22 mouse cellular contexts compared by ENCODE assay signal in the genomic region with DNA sequence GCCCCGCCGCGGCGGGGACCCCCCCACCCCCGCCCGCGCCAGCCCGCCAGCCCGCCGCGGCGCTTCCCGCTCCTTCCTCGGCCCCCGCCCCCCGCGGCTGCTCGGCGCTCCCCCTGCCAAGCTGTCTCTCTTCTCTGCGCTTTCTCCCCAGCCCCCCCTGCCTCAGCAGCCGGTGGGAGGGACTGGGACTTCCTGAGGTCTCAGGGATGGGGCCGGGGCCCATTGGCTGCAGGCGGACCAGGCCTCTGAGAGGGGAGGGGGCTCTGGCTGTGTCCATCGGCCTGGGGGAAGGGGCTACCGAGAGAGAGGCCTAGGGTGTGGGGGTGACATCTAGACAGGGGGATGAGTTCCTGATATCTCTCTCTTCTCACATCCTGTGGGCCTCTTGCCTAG. TPM values are rescaled to one million over a fixed set of nuclear protein-coding genes. Genes with fewer than 3 reads are reported as not detected.
DNase-seq lines count a peak whose midpoint lies in the region; ATAC-seq and TF ChIP-seq lines count a peak whose summit lies in the region.
"Not testable (repeated sequence)": the region's sequence is repeated elsewhere in the genome, so short reads cannot be mapped to it uniquely, and the experiment has no call there.
"Had no signal": no experiment of that assay in that cellular context is flagged by ENCODE, and none has a peak within 500 bp of the region (broad histone marks: within the 10 kb centered on the region; RNA-seq: fewer than 3 reads in every experiment).

No protein-coding gene starts in this region.

- no CpG with 5 or more reads among the region's 25 CpGs for WGBS in embryonic facial prominence, embryonic 14.5 days
- no CpG with 5 or more reads among the region's 25 CpGs for WGBS in forebrain, embryonic 16.5 days
- WGBS in hindbrain, embryonic 11.5 days = no CpG with 5 or more reads among the region's 25 CpGs
- WGBS in hindbrain, postnatal 0 days = no CpG with 5 or more reads among the region's 25 CpGs
- no CpG with 5 or more reads among the region's 25 CpGs for WGBS in kidney, embryonic 16.5 days
- WGBS in midbrain, embryonic 12.5 days = no CpG with 5 or more reads among the region's 25 CpGs
- WGBS in neural tube, embryonic 13.5 days = no CpG with 5 or more reads among the region's 25 CpGs

- not testable (repeated sequence) for H3K27ac ChIP-seq in embryonic facial prominence, embryonic 14.5 days (replicated peaks; ENCODE audit: low read depth, low read length); forebrain, embryonic 16.5 days (ENCODE audit: low read length); hindbrain, embryonic 11.5 days (ENCODE audit: low read depth, low read length); hindbrain, postnatal 0 days; kidney, embryonic 16.5 days (ENCODE audit: low read length); midbrain, embryonic 12.5 days (replicated peaks); neural tube, embryonic 13.5 days (replicated peaks)

- H3K27me3 ChIP-seq in embryonic facial prominence, embryonic 14.5 days (replicated peaks; ENCODE audit: control insufficient read depth, insufficient read depth, low read length); forebrain, embryonic 16.5 days (replicated peaks; ENCODE audit: control insufficient read depth, insufficient read depth, low read length); hindbrain, embryonic 11.5 days (ENCODE audit: control insufficient read depth, insufficient read depth, low read length); hindbrain, postnatal 0 days (ENCODE audit: insufficient read depth, low read length); kidney, embryonic 16.5 days (ENCODE audit: insufficient read depth, low read length); midbrain, embryonic 12.5 days; neural tube, embryonic 13.5 days: not testable (repeated sequence)

- DNase-seq in embryonic facial prominence, embryonic 14.5 days (ENCODE audit: low spot score); hindbrain, embryonic 11.5 days (ENCODE audit: low spot score); hindbrain, postnatal 0 days (ENCODE audit: low spot score): not testable (repeated sequence)

- H3K36me3 ChIP-seq in embryonic facial prominence, embryonic 14.5 days (ENCODE audit: control insufficient read depth, insufficient read depth, low read length); forebrain, embryonic 16.5 days (ENCODE audit: control insufficient read depth, insufficient read depth); hindbrain, embryonic 11.5 days (ENCODE audit: control insufficient read depth, insufficient read depth, low read length); hindbrain, postnatal 0 days (ENCODE audit: insufficient read depth, low read length); kidney, embryonic 16.5 days (ENCODE audit: insufficient read depth, low read length); midbrain, embryonic 12.5 days; neural tube, embryonic 13.5 days: not testable (repeated sequence)

- peak; percentile 82 for ATAC-seq in embryonic facial prominence, embryonic 14.5 days (ENCODE audit: low read depth)
- ATAC-seq in forebrain, embryonic 16.5 days = peak; percentile 83
- ATAC-seq in hindbrain, embryonic 11.5 days (ENCODE audit: low FRiP score) = peak; percentile 76
- ATAC-seq in hindbrain, postnatal 0 days = peak; percentile 64; the same call in 1 of the 2 replicates
- ATAC-seq in kidney, embryonic 16.5 days (ENCODE audit: low FRiP score, low TSS enrichment) = peak; percentile 79
- ATAC-seq in midbrain, embryonic 12.5 days (ENCODE audit: low FRiP score, low read depth) = peak; percentile 65
- peak; percentile 59 for ATAC-seq in neural tube, embryonic 13.5 days (ENCODE audit: low read depth)

- not testable (repeated sequence) for TF ChIP-seq CTCF in hindbrain, postnatal 0 days (IDR thresholded peaks at IDR 0.05; ENCODE audit: low read depth)

- not testable (repeated sequence) for H3K9me3 ChIP-seq in embryonic facial prominence, embryonic 14.5 days (ENCODE audit: control insufficient read depth, low read length); forebrain, embryonic 16.5 days (ENCODE audit: control insufficient read depth, low read length); hindbrain, embryonic 11.5 days (ENCODE audit: control insufficient read depth, low read length); hindbrain, postnatal 0 days (ENCODE audit: low read length); kidney, embryonic 16.5 days (ENCODE audit: low read length); midbrain, embryonic 12.5 days; neural tube, embryonic 13.5 days

- not testable (repeated sequence) for H3K4me3 ChIP-seq in embryonic facial prominence, embryonic 14.5 days (ENCODE audit: low read depth, low read length); forebrain, embryonic 16.5 days (replicated peaks; ENCODE audit: low read length); hindbrain, embryonic 11.5 days (ENCODE audit: low read depth, low read length); hindbrain, postnatal 0 days (ENCODE audit: low read length); kidney, embryonic 16.5 days (ENCODE audit: low read length); midbrain, embryonic 12.5 days; neural tube, embryonic 13.5 days

- not testable (repeated sequence) for H3K4me2 ChIP-seq in embryonic facial prominence, embryonic 14.5 days (ENCODE audit: low read depth, low read length); forebrain, embryonic 16.5 days (ENCODE audit: low read length); hindbrain, embryonic 11.5 days (replicated peaks; ENCODE audit: low read depth, low read length); hindbrain, postnatal 0 days (ENCODE audit: low read depth, low read length); kidney, embryonic 16.5 days (replicated peaks; ENCODE audit: low read depth, low read length); midbrain, embryonic 12.5 days (replicated peaks); neural tube, embryonic 13.5 days

- H3K9ac ChIP-seq in embryonic facial prominence, embryonic 14.5 days (ENCODE audit: low read depth, low read length); forebrain, embryonic 16.5 days (replicated peaks; ENCODE audit: low read depth, low read length); hindbrain, embryonic 11.5 days (ENCODE audit: low read depth, low read length); hindbrain, postnatal 0 days (replicated peaks; ENCODE audit: low read length); kidney, embryonic 16.5 days (replicated peaks; ENCODE audit: low read length); midbrain, embryonic 12.5 days (replicated peaks); neural tube, embryonic 13.5 days: not testable (repeated sequence)

- H3K4me1 ChIP-seq in embryonic facial prominence, embryonic 14.5 days (ENCODE audit: control insufficient read depth, insufficient read depth, low read length); forebrain, embryonic 16.5 days (replicated peaks; ENCODE audit: control insufficient read depth, insufficient read depth, low read length); hindbrain, embryonic 11.5 days (replicated peaks; ENCODE audit: control insufficient read depth, insufficient read depth, low read length); hindbrain, postnatal 0 days (ENCODE audit: insufficient read depth, low read length); kidney, embryonic 16.5 days (ENCODE audit: insufficient read depth, low read length); midbrain, embryonic 12.5 days; neural tube, embryonic 13.5 days (replicated peaks): not testable (repeated sequence)

RNA-seq across cellular contexts. Expression of a gene that starts 16.6 kb away (rescaled TPM):
- 0.51 and 0.80 TPM in 2 replicates for polyA plus RNA-seq in embryonic facial prominence, embryonic 14.5 days (2014; fragmentation: Nextera tagmentation; extraction: Ambion mirVana)
- not detected in 2 replicates for polyA plus RNA-seq in forebrain, embryonic 16.5 days (2015; fragmentation: Nextera tagmentation; extraction: Ambion mirVana)
- polyA plus RNA-seq in hindbrain, embryonic 11.5 days (2014; fragmentation: Nextera tagmentation; extraction: Ambion mirVana) = 0.53 TPM in 1 of 2 replicates, not detected in the other
- total RNA-seq in hindbrain, postnatal 0 days (2014; rRNA removed) = 1.4 TPM in 1 of 2 replicates, not detected in the other
- polyA plus RNA-seq in hindbrain, postnatal 0 days (2015; fragmentation: Nextera tagmentation; extraction: Ambion mirVana) = 0.98 TPM in 1 of 2 replicates, not detected in the other
- polyA plus RNA-seq in kidney, embryonic 16.5 days (2015; fragmentation: Nextera tagmentation; extraction: Ambion mirVana) = 0.59 TPM in 1 of 2 replicates, not detected in the other
- polyA plus RNA-seq in midbrain, embryonic 12.5 days (2016; fragmentation: Nextera tagmentation; extraction: Ambion mirVana) = 0.54 TPM in 1 of 2 replicates, not detected in the other
- polyA plus RNA-seq in neural tube, embryonic 13.5 days (2015; fragmentation: Nextera tagmentation; extraction: Ambion mirVana) = not detected in 2 replicates
- total RNA-seq: adrenal gland, postnatal 25 days; liver, adult 2 months; megakaryocyte progenitor cell, adult 5-6 weeks had no signal
- polyA plus RNA-seq: CD4-positive, CD25-positive, alpha-beta regulatory T cell, adult 4 months; heart, embryonic 10.5 days; liver, embryonic 16.5 days; stomach, postnatal 0 days had no signal

RNA-seq across cellular contexts. Expression of a gene that starts 31.7 kb away (rescaled TPM):
- 0.40 TPM in 1 of 2 replicates, not detected in the other for polyA plus RNA-seq in embryonic facial prominence, embryonic 14.5 days (2014; fragmentation: Nextera tagmentation; extraction: Ambion mirVana)
- 0.91 and 4.1 TPM in 2 replicates for polyA plus RNA-seq in forebrain, embryonic 16.5 days (2015; fragmentation: Nextera tagmentation; extraction: Ambion mirVana)
- polyA plus RNA-seq in hindbrain, embryonic 11.5 days (2014; fragmentation: Nextera tagmentation; extraction: Ambion mirVana) = not detected in 2 replicates
- 1.4 TPM in 1 of 2 replicates, not detected in the other for total RNA-seq in hindbrain, postnatal 0 days (2014; rRNA removed)
- polyA plus RNA-seq in hindbrain, postnatal 0 days (2015; fragmentation: Nextera tagmentation; extraction: Ambion mirVana) = 5.3 and 8.4 TPM in 2 replicates
- not detected in 2 replicates for polyA plus RNA-seq in kidney, embryonic 16.5 days (2015; fragmentation: Nextera tagmentation; extraction: Ambion mirVana)
- polyA plus RNA-seq in midbrain, embryonic 12.5 days (2016; fragmentation: Nextera tagmentation; extraction: Ambion mirVana) = not detected in 2 replicates
- 0.92 TPM in 1 of 2 replicates, not detected in the other for polyA plus RNA-seq in neural tube, embryonic 13.5 days (2015; fragmentation: Nextera tagmentation; extraction: Ambion mirVana)
- total RNA-seq: adrenal gland, postnatal 25 days; granulocyte monocyte progenitor cell, adult 5-6 weeks; heart, postnatal 14 days; liver, adult 2 months; megakaryocyte progenitor cell, adult 5-6 weeks had no signal
- polyA plus RNA-seq: CD4-positive, CD25-positive, alpha-beta regulatory T cell, adult 4 months; limb, embryonic 11.5 days; liver, adult 2 months; liver, embryonic 16.5 days; stomach, postnatal 0 days had no signal

RNA-seq across cellular contexts. Expression of a gene that starts 55.5 kb away (rescaled TPM):
- not detected in 2 replicates for polyA plus RNA-seq in embryonic facial prominence, embryonic 14.5 days (2014; fragmentation: Nextera tagmentation; extraction: Ambion mirVana)
- not detected in 2 replicates for polyA plus RNA-seq in forebrain, embryonic 16.5 days (2015; fragmentation: Nextera tagmentation; extraction: Ambion mirVana)
- polyA plus RNA-seq in hindbrain, embryonic 11.5 days (2014; fragmentation: Nextera tagmentation; extraction: Ambion mirVana) = not detected in 2 replicates
- total RNA-seq in hindbrain, postnatal 0 days (2014; rRNA removed) = not detected in 2 replicates
- not detected in 2 replicates for polyA plus RNA-seq in hindbrain, postnatal 0 days (2015; fragmentation: Nextera tagmentation; extraction: Ambion mirVana)
- not detected in 2 replicates for polyA plus RNA-seq in kidney, embryonic 16.5 days (2015; fragmentation: Nextera tagmentation; extraction: Ambion mirVana)
- not detected in 2 replicates for polyA plus RNA-seq in midbrain, embryonic 12.5 days (2016; fragmentation: Nextera tagmentation; extraction: Ambion mirVana)
- polyA plus RNA-seq in neural tube, embryonic 13.5 days (2015; fragmentation: Nextera tagmentation; extraction: Ambion mirVana) = not detected in 2 replicates
- total RNA-seq: liver, adult 2 months; megakaryocyte progenitor cell, adult 5-6 weeks had no signal
- polyA plus RNA-seq: brain, embryonic 14.5 days; CD4-positive, CD25-positive, alpha-beta regulatory T cell, adult 4 months; embryonic facial prominence, embryonic 15.5 days; heart, embryonic 10.5 days; kidney, adult 2 months; limb, embryonic 11.5 days; liver, adult 2 months; midbrain, embryonic 16.5 days; stomach, postnatal 0 days; thymus, adult 2 months had no signal
